Mouse (Mus musculus) CH12.LX (cell line): ENCODE measurements around the gene Tldc1. TPM values are rescaled to one million over a fixed set of nuclear protein-coding genes. Genes with fewer than 3 reads are reported as not detected.

Experiments
- DNase-seq: peaks from one replicate; pipeline ENCODE4 v3.0.0-alpha.2; 2013; ENCODE audit errors: extremely low read depth
- H3K27ac ChIP-seq: 2 replicates; pipeline ENCODE4 v1.5.1; 2012; ENCODE audit warnings: low read depth, mild to moderate bottlenecking, control low read depth, moderate library complexity; ENCODE audit not compliant: insufficient read depth
- H3K27me3 ChIP-seq: replicated peaks from 2 replicates; pipeline ENCODE3; 2012; ENCODE audit warnings: inconsistent platforms
- H3K36me3 ChIP-seq, 2 experiments: replicated peaks in 1 of 2; 2 replicates each; pipeline versions ENCODE3 to v1.6.1; 2012; ENCODE audit warnings: inconsistent platforms in 1 of 2, low read length in 1 of 2, mild to moderate bottlenecking in 1 of 2, mixed read lengths in 1 of 2, moderate library complexity in 1 of 2; ENCODE audit not compliant: control insufficient read depth in 1 of 2, insufficient read depth in 1 of 2
- H3K4me1 ChIP-seq, 2 experiments: 2 replicates each; pipeline ENCODE4 v1.6.1; 2012; ENCODE audit warnings: inconsistent platforms in 1 of 2, moderate library complexity in 1 of 2; ENCODE audit not compliant: insufficient read depth in 2 of 2, control insufficient read depth in 1 of 2
- H3K4me2 ChIP-seq: 2 replicates; pipeline ENCODE4 v1.6.1; 2012; ENCODE audit warnings: low read depth, mild to moderate bottlenecking, control low read depth; ENCODE audit not compliant: poor library complexity, insufficient read depth, severe bottlenecking
- H3K4me3 ChIP-seq, 3 experiments: fragments of 150-350 bp in 1 of 3; sonication (generic) in 1 of 3; replicated peaks in 1 of 3; 2 replicates each; pipeline versions ENCODE3 to v1.5.1; 2011 to 2012; ENCODE audit warnings: low read depth in 2 of 3, low read length in 2 of 3, mild to moderate bottlenecking in 2 of 3, moderate library complexity in 2 of 3, control low read depth in 1 of 3, improper control_type of control experiment in 1 of 3, inconsistent platforms in 1 of 3, mixed read lengths in 1 of 3; ENCODE audit not compliant: poor library complexity in 1 of 3
- H3K79me2 ChIP-seq: replicated peaks from 2 replicates; pipeline ENCODE4 v1.6.1; 2012; ENCODE audit warnings: mild to moderate bottlenecking, moderate library complexity; ENCODE audit not compliant: control insufficient read depth, poor library complexity, insufficient read depth, severe bottlenecking; ENCODE audit errors: extremely low read depth
- H3K9ac ChIP-seq: 2 replicates; pipeline ENCODE4 v1.6.1; 2012; ENCODE audit warnings: low read depth, mild to moderate bottlenecking, control low read depth, moderate library complexity; ENCODE audit not compliant: insufficient read depth
- H3K9me3 ChIP-seq: replicated peaks from 2 replicates; pipeline ENCODE3; 2012; ENCODE audit warnings: low read length, inconsistent platforms, mixed read lengths
- CHD1 ChIP-seq: IDR thresholded peaks from 2 replicates; pipeline ENCODE4 v1.6.1; 2012; ENCODE audit warnings: low read depth, low read length, improper control_type of control experiment, inconsistent platforms
- CHD2 ChIP-seq: IDR thresholded peaks from 2 replicates; pipeline ENCODE4 v1.6.1; 2011; ENCODE audit warnings: low read length, improper control_type of control experiment
- ELF1 ChIP-seq: IDR thresholded peaks from 2 replicates; pipeline ENCODE4 v1.6.1; 2014; ENCODE audit warnings: low read depth, mild to moderate bottlenecking, inconsistent platforms, low read length, improper control_type of control experiment
- EP300 ChIP-seq: IDR thresholded peaks from 2 replicates; pipeline ENCODE4 v1.6.1; 2011; ENCODE audit warnings: low read length, improper control_type of control experiment
- ETS1 ChIP-seq: conservative IDR thresholded peaks from 2 replicates; pipeline ENCODE4 v1.6.1; 2012; ENCODE audit warnings: low read depth, mild to moderate bottlenecking, inconsistent platforms, low read length, improper control_type of control experiment, moderate library complexity
- MAZ ChIP-seq: IDR thresholded peaks from 2 replicates; pipeline ENCODE4 v1.6.1; 2012; ENCODE audit warnings: low read depth, mild to moderate bottlenecking, inconsistent platforms, low read length, improper control_type of control experiment, moderate library complexity
- MEF2A ChIP-seq: IDR thresholded peaks from 2 replicates; pipeline ENCODE4 v1.6.1; 2014; ENCODE audit warnings: low read depth, mild to moderate bottlenecking, inconsistent platforms, low read length, improper control_type of control experiment, borderline replicate concordance
- MXI1 ChIP-seq: IDR thresholded peaks from 2 replicates; pipeline ENCODE4 v1.6.1; 2011; ENCODE audit warnings: mild to moderate bottlenecking, low read depth, low read length, improper control_type of control experiment
- NELFE ChIP-seq: IDR thresholded peaks from 2 replicates; pipeline ENCODE4 v1.6.1; 2011; ENCODE audit warnings: low read depth, low read length, improper control_type of control experiment
- SIN3A ChIP-seq: IDR thresholded peaks from 2 replicates; pipeline ENCODE4 v1.6.1; 2012; ENCODE audit warnings: low read length, improper control_type of control experiment, inconsistent platforms
- TCF12 ChIP-seq: IDR thresholded peaks from 2 replicates; pipeline ENCODE4 v1.6.1; 2014; ENCODE audit warnings: low read depth, mild to moderate bottlenecking, inconsistent platforms, low read length, improper control_type of control experiment
- USF2 ChIP-seq: conservative IDR thresholded peaks from 2 replicates; pipeline ENCODE4 v1.6.1; 2011; ENCODE audit warnings: low read depth, low read length, improper control_type of control experiment
- ZC3H11A ChIP-seq: IDR thresholded peaks from 2 replicates; pipeline ENCODE4 v1.6.1; 2012; ENCODE audit warnings: low read depth, mild to moderate bottlenecking, inconsistent platforms, low read length, improper control_type of control experiment
- ZMIZ1 ChIP-seq: IDR thresholded peaks from 2 replicates; pipeline ENCODE4 v1.6.1; 2012; ENCODE audit warnings: low read depth, mild to moderate bottlenecking, inconsistent platforms, low read length, improper control_type of control experiment
- dilution Hi-C: fragments of 300-500 bp; cut with MboI; formaldehyde crosslinking; loops from 2 replicates; pipeline ENCODE4 v1.14.3; 2020; ENCODE audit warnings: low sequenced_read_pairs; ENCODE audit not compliant: extremely low pct_unique_long_range_greater_than_20kb, extremely low pct_ligation_motif_present
- in situ Hi-C: fragments of 300-500 bp; cut with MboI; formaldehyde crosslinking; loops from 3 replicates; pipeline ENCODE4 v1.14.3; 2019; ENCODE audit warnings: low sequenced_read_pairs, low pct_ligation_motif_present, low pct_unique_long_range_greater_than_20kb, mixed read lengths
- polyA plus RNA-seq: library from polyadenylated mRNA; unstranded; fragments of >175 nt; gene quantifications from 2 replicates; pipeline ENCODE4 v1.2.1, GENCODE M21; 2012; ENCODE audit warnings: low read depth; ENCODE audit not compliant: insufficient read length
- total RNA-seq, 2 experiments: library from RNA; depleted of rRNA; stranded (reverse); fragments of 300-350 nt in 1 of 2; fragments of >200 nt in 1 of 2; gene quantifications; 2 replicates each; pipeline ENCODE4 v1.2.3; 2012 to 2014

Gene Tldc1
- total and polyA plus RNA-seq, 3 experiments = 3.8 to 10.4 (median 7.7) TPM

GRCm38 (mm10) chr8:119787341-119787740 lies 9.1 kb upstream of the Tldc1 start:
- no peak for DNase-seq
- Histone ChIP-seq H3K9me3 (no peaks in the 10 kb centered on the region), H3K79me2 (no peaks in the 10 kb centered on the region), H3K4me1 (peaks cover 20 to 78% of the 10 kb centered on the region in 2 experiments), H3K27me3 (no peaks in the 10 kb centered on the region), H3K9ac (no peak overlapping the region), H3K4me2 (peak overlapping the region; percentile 14; the same call in 1 of the 2 replicates), H3K36me3 (no peaks in the 10 kb centered on the region), H3K27ac (no peak overlapping the region), H3K4me3 (no peak overlapping the region)
- TF ChIP-seq ETS1 (no peak), CHD1 (no peak), MAZ (no peak), CHD2 (no peak), ELF1 (no peak)
- in situ Hi-C loops = no loop called here
- dilution Hi-C loops = no loop called here

GRCm38 (mm10) chr8:119786871-119787270 lies 8.7 kb upstream of the Tldc1 start:
- Histone ChIP-seq H3K79me2 (no peaks in the 10 kb centered on the region), H3K4me2 (peak overlapping the region; percentile 14; the same call in 1 of the 2 replicates), H3K4me1 (peaks cover 20 to 78% of the 10 kb centered on the region in 2 experiments), H3K9ac (no peak overlapping the region), H3K36me3 (no peaks in the 10 kb centered on the region), H3K27me3 (no peaks in the 10 kb centered on the region), H3K9me3 (no peaks in the 10 kb centered on the region), H3K27ac (no peak overlapping the region), H3K4me3 (no peak overlapping the region)
- no peak for DNase-seq
- dilution Hi-C loops = no loop called here
- in situ Hi-C loops = no loop called here
- TF ChIP-seq ZMIZ1 (no peak), MEF2A (no peak), CHD1 (no peak), USF2 (no peak), NELFE (no peak), ZC3H11A (no peak), EP300 (no peak), MXI1 (no peak)

GRCm38 (mm10) chr8:119785764-119786405 lies 7.7 kb upstream of the Tldc1 start:
- H3K4me3 ChIP-seq = no peak overlapping the region
- no peak overlapping the region for H3K4me2 ChIP-seq
- TF ChIP-seq TCF12 (no peak), SIN3A (no peak)
- no peak overlapping the region for H3K27ac ChIP-seq
- H3K9me3 ChIP-seq = no peaks in the 10 kb centered on the region
- no peaks in the 10 kb centered on the region for H3K36me3 ChIP-seq
- DNase-seq = no peak
- in situ Hi-C loops = no loop called here
- peaks cover 22 to 78% of the 10 kb centered on the region in 2 experiments for H3K4me1 ChIP-seq
- peaks cover 2% of the 10 kb centered on the region for H3K27me3 ChIP-seq
- dilution Hi-C loops = no loop called here
- no peak overlapping the region for H3K9ac ChIP-seq
- H3K79me2 ChIP-seq = no peaks in the 10 kb centered on the region
